Mouse (Mus musculus) kidney, adult 10 weeks (tissue): ENCODE measurements around the gene Gimap5. TPM values are rescaled to one million over a fixed set of nuclear protein-coding genes. Genes with fewer than 3 reads are reported as not detected.

Experiments used
- polyA plus RNA-seq: library from polyadenylated mRNA; stranded (reverse); fragments of 350-450 nt; fragmentation: Illumina TruSeq; extraction: RNeasy Lipid Tissue Mini Kit (QIAGEN cat#74804); gene quantifications from one replicate; pipeline ENCODE4 v1.2.3, GENCODE M21; 2014; ENCODE audit warnings: low read depth, low replicate concordance

Gene Gimap5
- polyA plus RNA-seq = 5.1 TPM

GRCm38 (mm10) chr6:48745959-48746889 lies at the start of gene Gimap5:
Gene Gimap5, plus strand, starts transcription at chr6:48746197.

GRCm38 (mm10) chr6:48718455-48718854 lies 27.5 kb upstream of the Gimap5 start, which contains the start of the genes Gm28053 and Gimap7:
Gene Gm28053, plus strand, starts transcription at chr6:48718607.
Gene Gimap7, plus strand, starts transcription at chr6:48718621.

GRCm38 (mm10) chr6:48738961-48739779 lies 6.8 kb upstream of the Gimap5 start, which contains the start of gene Gimap1:
Gene Gimap1, plus strand, starts transcription at chr6:48739054.

GRCm38 (mm10) chr6:48770696-48771095 lies 24.7 kb downstream of the Gimap5 start, which contains the start of gene Gimap3:
Gene Gimap3, minus strand, starts transcription at chr6:48770851.

Other genes with a start within 250 kb of the Gimap5 start
- 31.2 TPM for gene Atp6v0e2, start 208.6 kb upstream of the Gimap5 start, polyA plus RNA-seq
- gene Lrrc61, start 191.4 kb upstream of the Gimap5 start, polyA plus RNA-seq = 6.0 TPM
- gene Rarres2, start 173.4 kb upstream of the Gimap5 start, polyA plus RNA-seq = 4.4 TPM
- gene Gm45021, start 156.6 kb upstream of the Gimap5 start, polyA plus RNA-seq = not detected
- 8.8 TPM for gene Repin1, start 152.3 kb upstream of the Gimap5 start, polyA plus RNA-seq
- not detected for gene Gm44965, start 152.3 kb upstream of the Gimap5 start, polyA plus RNA-seq
- 0.32 TPM for gene Zfp775, start 144.1 kb upstream of the Gimap5 start, polyA plus RNA-seq
- gene AI854703, start 119.4 kb upstream of the Gimap5 start, polyA plus RNA-seq = 3.0 TPM
- 46.0 TPM for gene Gimap8, start 99.0 kb upstream of the Gimap5 start, polyA plus RNA-seq
- gene Gimap9, start 70.1 kb upstream of the Gimap5 start, polyA plus RNA-seq = 44.6 TPM
- 123 TPM for gene Gimap4, start 61.6 kb upstream of the Gimap5 start, polyA plus RNA-seq
- gene Gimap6, start 38.0 kb upstream of the Gimap5 start, polyA plus RNA-seq = 57.0 TPM
- gene Gm28053, start 27.6 kb upstream of the Gimap5 start, polyA plus RNA-seq = not detected
- not detected for gene Gimap7, start 27.6 kb upstream of the Gimap5 start, polyA plus RNA-seq
- gene Gimap1, start 7.1 kb upstream of the Gimap5 start, polyA plus RNA-seq = 2.9 TPM
- 1.5 TPM for gene Gimap3, start 24.7 kb downstream of the Gimap5 start, polyA plus RNA-seq
- 366 TPM for gene Tmem176a, start 94.7 kb downstream of the Gimap5 start, polyA plus RNA-seq
- 106 TPM for gene Tmem176b, start 95.3 kb downstream of the Gimap5 start, polyA plus RNA-seq
- gene Aoc1, start 126.7 kb downstream of the Gimap5 start, polyA plus RNA-seq = 2.0 TPM
- gene 1600015I10Rik, start 183.7 kb downstream of the Gimap5 start, polyA plus RNA-seq = not detected
- not detected for gene Doxl2, start 228.8 kb downstream of the Gimap5 start, polyA plus RNA-seq
- gene Svs1, start 240.7 kb downstream of the Gimap5 start, polyA plus RNA-seq = not detected